Mouse (Mus musculus) olfactory bulb, adult 2 months (tissue): ENCODE data around the gene Abcd4. TPM values are rescaled to one million over a fixed set of nuclear protein-coding genes. Genes with fewer than 3 reads are reported as not detected.

Experiments used
- H3K27ac ChIP-seq: fragments of 200-500 bp; 2 replicates; pipeline ENCODE4 v1.5.1; 2012; ENCODE audit warnings: low read depth, low read length; ENCODE audit not compliant: insufficient read depth
- H3K4me1 ChIP-seq: fragments of 200-500 bp; 2 replicates; pipeline ENCODE4 v1.6.1; 2012; ENCODE audit warnings: low read length; ENCODE audit not compliant: control insufficient read depth, insufficient read depth
- H3K4me3 ChIP-seq: fragments of 200-500 bp; 2 replicates; pipeline ENCODE4 v1.5.1; 2012; ENCODE audit warnings: mild to moderate bottlenecking, low read depth, low read length, moderate library complexity; ENCODE audit not compliant: insufficient read depth
- CTCF ChIP-seq: fragments of 200-500 bp; IDR thresholded peaks from 2 replicates; pipeline ENCODE4 v1.5.1; 2012; ENCODE audit warnings: low read depth, mild to moderate bottlenecking, low read length, moderate library complexity; ENCODE audit not compliant: insufficient read depth
- POLR2A ChIP-seq: fragments of 200-500 bp; IDR thresholded peaks from 2 replicates; pipeline ENCODE4 v1.6.1; 2012; ENCODE audit warnings: mild to moderate bottlenecking, low read depth, low read length, moderate library complexity; ENCODE audit not compliant: insufficient read depth
- WGBS: fragments of 180-500 bp; shearing (Covaris S2); methylation state at CpG from one replicate; pipeline ENCODE4 v1.1.7; 2018; 5-methylcytosine and 5-hydroxymethylcytosine counted together
- polyA plus RNA-seq: library from polyadenylated mRNA; stranded (reverse); fragments of >200 nt; gene quantifications from 2 replicates; pipeline ENCODE4 v1.2.4, GENCODE M21; 2012; ENCODE audit warnings: low replicate concordance; ENCODE audit not compliant: missing spikeins, insufficient read depth, insufficient read length

Gene Abcd4
- not detected in 2 replicates for polyA plus RNA-seq

DNA sequence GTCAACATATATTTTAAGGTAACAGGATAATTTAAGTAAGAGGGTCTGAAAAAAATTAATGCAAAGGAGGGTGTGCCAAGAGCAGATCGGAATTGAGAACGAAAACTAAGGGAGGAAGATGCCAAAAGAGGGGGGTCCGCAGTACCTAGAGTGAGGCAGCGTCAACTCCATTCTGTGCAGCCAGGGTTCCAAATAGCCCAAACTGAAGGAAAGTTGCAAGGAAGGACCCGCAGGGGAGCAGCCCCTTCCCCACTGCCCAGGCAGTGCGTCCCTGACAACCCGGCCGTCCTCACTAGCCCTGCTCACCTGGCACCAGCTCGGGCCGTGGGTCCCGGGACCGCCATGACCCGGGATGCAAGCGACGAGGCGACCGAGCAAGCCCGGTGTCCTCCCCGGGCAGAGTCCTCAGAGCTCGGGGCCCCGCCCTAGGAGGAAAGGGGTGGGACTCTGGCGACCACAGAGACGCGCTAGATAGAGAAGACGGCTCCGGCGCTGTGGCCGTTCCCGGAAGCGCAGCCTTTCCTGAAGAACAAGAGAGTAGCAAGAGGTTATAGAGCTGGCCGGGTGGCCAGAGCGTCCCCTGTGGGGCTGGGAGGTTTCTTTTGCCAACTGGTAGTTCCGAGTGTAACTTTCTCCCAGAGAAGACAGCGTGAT lies at the start of gene Abcd4:
TSS of gene Abcd4 (minus strand) at position 437 of the 654 bp plus-strand sequence.
- H3K4me1 ChIP-seq, result peaks cover 15% of the 10 kb centered on the region
- no peak within 1 kb of the TSS for H3K27ac ChIP-seq
- TF ChIP-seq CTCF (no peak), POLR2A (peak; percentile 79)
- H3K4me3 ChIP-seq, result peak within 1 kb of the TSS; percentile 85
- WGBS, result under 1% methylated on average over 34 of the region's 34 CpGs

DNA sequence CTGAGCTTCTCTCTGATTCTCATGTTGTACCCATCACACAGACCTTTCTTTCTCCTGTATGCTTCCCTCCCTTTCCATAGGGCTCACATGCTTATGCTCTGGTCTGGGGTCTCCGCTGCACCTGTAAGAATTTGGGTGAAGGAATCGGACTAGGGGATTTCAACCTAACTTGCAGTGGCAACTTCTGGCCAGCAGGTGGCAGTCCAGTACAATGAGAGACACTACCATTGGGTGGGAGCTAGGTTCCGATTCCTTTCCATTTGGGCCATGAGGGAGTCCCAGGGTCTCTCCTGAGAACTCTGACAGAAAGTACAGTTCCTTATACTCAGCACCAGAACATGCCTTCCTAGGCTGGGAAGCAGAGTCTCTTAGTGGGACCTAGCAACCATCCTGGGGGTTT lies 36.7 kb upstream of the Abcd4 start:
- 11% methylated on average over 3 of the region's 3 CpGs for WGBS
- Histone ChIP-seq H3K27ac (no peak overlapping the region), H3K4me1 (peaks cover 3% of the 10 kb centered on the region; the same call in 1 of the 2 replicates), H3K4me3 (no peak overlapping the region)
- TF ChIP-seq POLR2A, result no peak
- TF ChIP-seq CTCF, result no peak

DNA sequence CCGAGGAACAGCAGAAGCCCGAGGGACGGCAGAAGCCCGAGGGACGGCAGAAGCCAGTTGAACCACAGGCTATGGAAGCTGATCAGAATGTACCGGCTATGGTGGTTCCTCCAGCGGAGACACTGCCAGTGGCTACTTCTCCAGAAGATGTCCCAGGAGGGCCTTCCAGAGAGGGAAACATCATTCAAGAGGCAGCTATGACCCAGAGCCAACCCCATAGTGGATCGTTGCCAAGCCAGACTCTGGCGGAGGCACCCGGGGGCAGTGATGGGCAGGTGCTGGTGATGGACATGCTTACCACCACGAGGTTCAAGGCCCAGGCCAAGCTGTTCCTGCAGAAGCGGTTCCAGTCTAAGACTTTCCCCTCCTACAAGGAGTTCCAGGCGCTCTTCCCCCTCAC lies 33.0 kb upstream of the Abcd4 start:
- H3K4me1 ChIP-seq, result no peaks in the 10 kb centered on the region
- H3K4me3 ChIP-seq, result no peak overlapping the region
- TF ChIP-seq POLR2A, result no peak
- no peak for TF ChIP-seq CTCF
- H3K27ac ChIP-seq, result no peak overlapping the region
- WGBS, result 82% methylated on average over 13 of the region's 13 CpGs

DNA sequence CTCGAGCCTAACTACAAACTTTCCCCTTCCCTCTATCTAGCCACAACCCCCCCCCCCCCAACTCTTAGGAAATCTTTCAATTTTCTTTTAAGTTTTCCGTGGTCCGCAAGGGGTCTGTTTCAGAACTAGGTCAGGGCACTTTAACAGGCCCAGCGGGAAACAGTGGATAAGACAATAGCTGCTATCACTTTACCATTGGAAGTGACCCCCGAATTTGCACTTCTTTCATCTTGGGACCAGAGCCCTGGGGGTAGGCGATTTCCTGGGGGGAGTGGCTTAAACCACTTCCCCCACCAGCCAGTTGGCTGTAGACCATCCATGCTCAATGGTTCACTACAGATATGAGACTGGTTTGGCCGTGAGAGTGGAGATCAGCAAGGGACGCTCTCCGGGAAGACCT lies 23.4 kb upstream of the Abcd4 start, which contains the start of gene Vrtn:
TSS of gene Vrtn (plus strand) at position 366 of the 400 bp plus-strand sequence.
- 18% methylated on average over 9 of the region's 9 CpGs for WGBS
- Histone ChIP-seq H3K4me3 (no peak within 1 kb of the TSS), H3K4me1 (no peaks in the 10 kb centered on the region), H3K27ac (no peak within 1 kb of the TSS)
- TF ChIP-seq CTCF (no peak), POLR2A (no peak)

GRCm38 (mm10) chr12:84640253-84640652 lies 23.0 kb upstream of the Abcd4 start:
- 13% methylated on average over 5 of the region's 6 CpGs for WGBS
- Histone ChIP-seq H3K4me1 (no peaks in the 10 kb centered on the region), H3K4me3 (no peak overlapping the region), H3K27ac (no peak overlapping the region)
- TF ChIP-seq POLR2A, result no peak
- no peak for TF ChIP-seq CTCF

DNA sequence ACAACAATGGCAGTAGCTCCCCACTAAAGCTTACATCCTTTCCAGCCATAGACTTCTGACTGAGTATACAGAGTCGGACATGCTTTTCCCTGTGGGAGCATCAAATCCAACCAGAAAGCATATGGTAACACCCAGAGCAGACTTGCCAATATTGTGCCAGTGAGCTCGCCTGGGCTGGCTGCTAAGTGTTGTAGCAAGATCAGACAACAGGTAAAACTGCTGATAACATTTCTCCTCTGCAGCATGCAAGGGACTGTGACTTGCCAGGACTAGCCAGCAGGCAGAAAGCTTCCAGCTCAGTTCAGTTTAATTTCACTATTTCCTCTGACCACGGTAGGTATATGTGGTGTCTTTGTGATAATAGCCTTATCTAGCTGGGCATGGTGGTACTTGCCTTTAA lies 14.7 kb upstream of the Abcd4 start:
- Histone ChIP-seq H3K4me3 (no peak overlapping the region), H3K4me1 (no peaks in the 10 kb centered on the region), H3K27ac (no peak overlapping the region)
- 78% methylated on average over 3 of the region's 3 CpGs for WGBS
- no peak for TF ChIP-seq POLR2A
- no peak for TF ChIP-seq CTCF

DNA sequence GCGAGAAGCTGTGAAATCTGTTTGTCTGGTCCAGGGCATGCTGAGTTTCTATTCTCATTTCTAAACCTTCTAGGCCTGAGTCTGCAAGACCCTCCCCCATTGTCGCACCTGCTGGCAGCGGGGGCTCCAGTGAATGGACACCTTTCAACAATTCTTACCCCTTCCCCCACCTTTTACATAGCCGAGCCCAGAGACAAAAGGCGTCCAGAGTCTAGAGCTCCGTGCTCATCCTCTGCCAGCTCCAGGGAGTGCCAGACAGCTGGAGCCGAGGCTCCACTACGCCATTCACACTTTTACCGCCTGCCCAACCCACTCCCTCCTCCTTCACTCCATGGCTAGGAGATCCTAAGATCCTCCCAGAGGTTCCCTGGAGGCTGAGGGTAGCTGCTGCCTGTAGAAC lies 7.9 kb upstream of the Abcd4 start:
- no peak overlapping the region for H3K4me3 ChIP-seq
- WGBS, result 7% methylated on average over 9 of the region's 9 CpGs
- no peak for TF ChIP-seq CTCF
- no peak for TF ChIP-seq POLR2A
- H3K27ac ChIP-seq, result no peak overlapping the region
- H3K4me1 ChIP-seq, result peaks cover 7% of the 10 kb centered on the region

GRCm38 (mm10) chr12:84624601-84625000 lies 7.4 kb upstream of the Abcd4 start:
- H3K27ac ChIP-seq, result no peak overlapping the region
- no peak for TF ChIP-seq POLR2A
- TF ChIP-seq CTCF, result no peak
- no peak overlapping the region for H3K4me3 ChIP-seq
- H3K4me1 ChIP-seq, result peaks cover 7% of the 10 kb centered on the region
- 39% methylated on average over 8 of the region's 8 CpGs for WGBS

GRCm38 (mm10) chr12:84620975-84621374 lies 3.8 kb upstream of the Abcd4 start:
- Histone ChIP-seq H3K27ac (no peak overlapping the region), H3K4me1 (peaks cover 11% of the 10 kb centered on the region), H3K4me3 (no peak overlapping the region)
- no peak for TF ChIP-seq POLR2A
- no peak for TF ChIP-seq CTCF
